In the genomic region with DNA sequence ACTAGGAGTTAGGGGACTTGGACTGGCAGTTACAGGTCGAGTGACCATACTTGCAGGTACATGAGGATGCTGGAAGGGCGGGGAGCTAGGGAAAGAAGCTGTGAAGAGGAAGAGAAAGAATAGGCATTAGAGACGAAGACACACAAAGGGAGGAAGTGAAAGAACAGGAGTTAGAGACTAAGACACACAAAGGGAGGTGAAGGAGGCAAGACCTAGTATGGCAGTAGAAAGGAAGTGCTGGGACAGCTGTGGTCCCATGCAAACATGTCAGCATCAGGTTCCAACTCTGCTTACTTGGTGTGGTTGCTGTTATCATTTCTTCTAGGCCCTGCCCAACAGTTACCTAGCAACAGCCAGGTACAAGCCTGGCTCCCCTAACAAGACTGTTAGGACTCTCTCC, we compare ENCODE assay signal across 33 mouse cellular contexts. TPM values are rescaled to one million over a fixed set of nuclear protein-coding genes. Genes with fewer than 3 reads are reported as not detected.
"Had no signal": no experiment of that assay in that cellular context is flagged by ENCODE, and none has a peak within 500 bp of the region (broad histone marks: within the 10 kb centered on the region; RNA-seq: fewer than 3 reads in every experiment).

No protein-coding gene starts in this region.

- ATAC-seq: hindbrain, postnatal 0 days; intestine, embryonic 16.5 days; liver, embryonic 12.5 days had no signal

- H3K9me3 ChIP-seq: heart, embryonic 13.5 days; heart, embryonic 15.5 days; hindbrain, embryonic 13.5 days; hindbrain, embryonic 15.5 days; kidney, embryonic 15.5 days; limb, embryonic 13.5 days; limb, embryonic 15.5 days; liver, embryonic 12.5 days had no signal

- H3K36me3 ChIP-seq: heart, embryonic 13.5 days; heart, embryonic 15.5 days; hindbrain, embryonic 13.5 days; hindbrain, embryonic 15.5 days; kidney, embryonic 15.5 days; limb, embryonic 13.5 days; limb, embryonic 15.5 days; liver, embryonic 12.5 days had no signal

- H3K4me1 ChIP-seq: hindbrain, embryonic 13.5 days; hindbrain, embryonic 15.5 days; limb, embryonic 13.5 days; limb, embryonic 15.5 days; liver, embryonic 12.5 days had no signal

- H3K27me3 ChIP-seq: heart, embryonic 13.5 days; heart, embryonic 15.5 days; hindbrain, embryonic 13.5 days; hindbrain, embryonic 15.5 days; kidney, embryonic 15.5 days; limb, embryonic 13.5 days; limb, embryonic 15.5 days; liver, embryonic 12.5 days had no signal

- DNase-seq: gastrocnemius, adult 2 months; gastrocnemius, postnatal 10 days; gastrocnemius, postnatal 25 days; heart, adult 11 months; heart, adult 2 months; heart, postnatal 14 days; heart, postnatal 36 days; kidney, adult 11 months; kidney, adult 2 months; kidney, adult 9 months; kidney, postnatal 14 days; kidney, postnatal 4 days; left cerebral cortex, postnatal 4 days had no signal

- H3K9ac ChIP-seq: heart, embryonic 13.5 days; heart, embryonic 15.5 days; hindbrain, embryonic 13.5 days; hindbrain, embryonic 15.5 days; kidney, embryonic 15.5 days; limb, embryonic 13.5 days; limb, embryonic 15.5 days; liver, embryonic 12.5 days; liver, embryonic 14.5 days had no signal

- H3K4me3 ChIP-seq: gastrocnemius, adult 2 months; heart, adult 2 months; heart, embryonic 13.5 days; heart, embryonic 15.5 days; hindbrain, embryonic 13.5 days; hindbrain, embryonic 15.5 days; kidney, embryonic 15.5 days; layer of hippocampus, adult 2 months; limb, embryonic 13.5 days; limb, embryonic 15.5 days; liver, embryonic 12.5 days had no signal

- H3K27ac ChIP-seq: gastrocnemius, adult 2 months; heart, adult 2 months; heart, embryonic 13.5 days; heart, embryonic 15.5 days; hindbrain, embryonic 13.5 days; hindbrain, embryonic 15.5 days; hindbrain, postnatal 0 days; kidney, embryonic 15.5 days; kidney, postnatal 0 days; layer of hippocampus, adult 2 months; limb, embryonic 13.5 days; limb, embryonic 15.5 days; liver, embryonic 12.5 days; liver, embryonic 14.5 days had no signal

- H3K4me2 ChIP-seq: heart, embryonic 11.5 days; heart, embryonic 13.5 days; heart, embryonic 15.5 days; hindbrain, embryonic 13.5 days; hindbrain, embryonic 15.5 days; kidney, embryonic 15.5 days; limb, embryonic 13.5 days; limb, embryonic 15.5 days; liver, embryonic 12.5 days had no signal

RNA-seq across cellular contexts. Expression of gene Ltf, which starts 9.3 kb away (rescaled TPM):
- total RNA-seq: gastrocnemius, adult 2 months; gastrocnemius, postnatal 25 days; heart, adult 2 months; layer of hippocampus, adult 2 months; left cerebral cortex, adult 8-10 months; left cerebral cortex, postnatal 25 days had no signal
- polyA plus RNA-seq: hindbrain, embryonic 11.5 days had no signal

RNA-seq across cellular contexts. Expression of gene Rtp3, which starts 19.4 kb away (rescaled TPM):
- total RNA-seq: hematopoietic stem cell, adult 5-6 weeks had no signal
- polyA plus RNA-seq: hindbrain, embryonic 11.5 days; hindbrain, embryonic 13.5 days; hindbrain, embryonic 15.5 days; hindbrain, postnatal 0 days; limb, embryonic 11.5 days; limb, embryonic 13.5 days; limb, embryonic 15.5 days had no signal

RNA-seq across cellular contexts. Expression of gene Lrrc2, which starts 58.4 kb away (rescaled TPM):
- polyA plus RNA-seq: limb, embryonic 13.5 days; liver, adult 2 months had no signal
